Mouse (Mus musculus): ENCODE results near the gene Dach2. TPM values are rescaled to one million over a fixed set of nuclear protein-coding genes. Genes with fewer than 3 reads are reported as not detected.

Dach2 gene
- polyA plus RNA-seq, 1 experiment from 2014 or later: 3.5 TPM

DNA sequence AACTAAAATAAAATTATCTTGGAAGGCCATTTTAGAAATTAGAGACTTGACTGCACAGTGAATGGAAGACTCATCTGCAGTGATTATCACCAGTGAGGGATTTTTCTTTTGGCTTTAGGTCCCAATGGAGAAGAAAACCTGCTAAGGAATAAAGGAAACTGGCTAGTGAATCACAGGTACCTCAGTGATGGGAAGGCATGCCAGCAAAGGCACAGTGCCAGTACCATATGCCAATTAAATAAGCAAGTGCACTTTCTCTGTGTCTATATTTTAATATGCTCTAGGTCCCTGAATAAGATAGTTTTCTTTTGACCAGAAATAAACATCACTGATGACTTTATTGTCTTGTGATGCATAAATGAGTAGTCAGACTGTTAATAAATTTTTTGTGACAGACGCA is 184.8 kb downstream of the Dach2 start:
- no peaks in the 10 kb centered on the region for H3K4me1 ChIP-seq (replicated peaks; ENCODE audit: control insufficient read depth, insufficient read depth, low read length)
- H3K27me3 ChIP-seq (replicated peaks; ENCODE audit: control insufficient read depth, insufficient read depth, low read length): no peaks in the 10 kb centered on the region
- no peaks in the 10 kb centered on the region for H3K9me3 ChIP-seq (ENCODE audit: control insufficient read depth, low read length)
- H3K36me3 ChIP-seq (ENCODE audit: control insufficient read depth, insufficient read depth): no peaks in the 10 kb centered on the region
- peak; percentile 15; the same call in 1 of the 2 replicates for ATAC-seq
- no peak overlapping the region for H3K9ac ChIP-seq (replicated peaks; ENCODE audit: low read depth, low read length)
- no peak overlapping the region for H3K4me3 ChIP-seq (replicated peaks; ENCODE audit: low read length)
- H3K27ac ChIP-seq (ENCODE audit: low read length): no peak overlapping the region
- 65% methylated on average over 1 of the region's 1 CpGs for WGBS
- no peak overlapping the region for H3K4me2 ChIP-seq (ENCODE audit: low read length)

DNA sequence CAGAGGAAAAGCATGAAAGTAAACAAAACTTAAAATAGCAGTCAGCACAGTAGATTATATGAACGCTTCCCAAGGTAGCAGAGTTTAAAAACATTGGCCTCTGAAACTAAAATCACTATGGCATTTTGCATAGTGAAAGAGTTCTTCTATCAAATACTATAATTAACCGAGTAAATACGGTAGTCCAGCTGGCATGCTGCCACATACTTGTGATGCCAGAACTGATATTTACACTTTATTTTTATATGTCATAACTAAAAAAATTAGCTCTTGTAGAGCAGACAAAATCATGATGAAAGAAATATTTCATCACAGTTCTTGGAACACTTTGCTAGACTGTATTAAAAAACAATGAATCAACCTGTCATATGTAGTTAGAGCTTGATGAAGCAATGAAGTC is 247.8 kb downstream of the Dach2 start:
- H3K9ac ChIP-seq (replicated peaks; ENCODE audit: low read depth, low read length): no peak overlapping the region
- H3K9me3 ChIP-seq (ENCODE audit: control insufficient read depth, low read length): no peaks in the 10 kb centered on the region
- H3K4me1 ChIP-seq (replicated peaks; ENCODE audit: control insufficient read depth, insufficient read depth, low read length): no peaks in the 10 kb centered on the region
- no peak overlapping the region for H3K4me3 ChIP-seq (replicated peaks; ENCODE audit: low read length)
- 66% methylated on average over 3 of the region's 3 CpGs for WGBS
- H3K4me2 ChIP-seq (ENCODE audit: low read length): no peak overlapping the region
- no peak for ATAC-seq
- H3K27me3 ChIP-seq (replicated peaks; ENCODE audit: control insufficient read depth, insufficient read depth, low read length): no peaks in the 10 kb centered on the region
- no peak overlapping the region for H3K27ac ChIP-seq (ENCODE audit: low read length)
- no peaks in the 10 kb centered on the region for H3K36me3 ChIP-seq (ENCODE audit: control insufficient read depth, insufficient read depth)

DNA sequence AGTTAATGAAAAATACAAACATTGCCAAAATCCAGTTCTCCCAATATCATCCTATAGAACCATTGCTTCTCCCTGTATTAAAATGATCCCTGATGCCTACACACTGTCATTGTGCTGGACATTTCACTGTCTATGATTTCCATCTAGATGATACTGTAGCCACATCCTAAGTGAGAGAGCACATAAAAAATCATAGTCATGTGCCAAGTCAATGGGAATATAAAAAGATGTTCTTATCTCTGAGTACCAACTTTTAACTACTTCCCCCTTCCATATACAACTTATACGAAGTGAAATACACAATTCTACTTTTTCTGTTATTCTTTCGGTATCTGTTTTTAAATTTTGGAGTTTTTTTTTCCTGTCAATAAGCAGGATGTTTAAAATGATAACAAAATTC is 266.6 kb downstream of the Dach2 start:
- H3K27me3 ChIP-seq (replicated peaks; ENCODE audit: control insufficient read depth, insufficient read depth, low read length): no peaks in the 10 kb centered on the region
- no peaks in the 10 kb centered on the region for H3K9me3 ChIP-seq (ENCODE audit: control insufficient read depth, low read length)
- no peak for ATAC-seq
- H3K4me1 ChIP-seq (replicated peaks; ENCODE audit: control insufficient read depth, insufficient read depth, low read length): no peaks in the 10 kb centered on the region
- no peak overlapping the region for H3K27ac ChIP-seq (ENCODE audit: low read length)
- no peak overlapping the region for H3K4me2 ChIP-seq (ENCODE audit: low read length)
- no peak overlapping the region for H3K9ac ChIP-seq (replicated peaks; ENCODE audit: low read depth, low read length)
- H3K4me3 ChIP-seq (replicated peaks; ENCODE audit: low read length): no peak overlapping the region
- WGBS: 86% methylated on average over 2 of the region's 2 CpGs
- no peaks in the 10 kb centered on the region for H3K36me3 ChIP-seq (ENCODE audit: control insufficient read depth, insufficient read depth)

DNA sequence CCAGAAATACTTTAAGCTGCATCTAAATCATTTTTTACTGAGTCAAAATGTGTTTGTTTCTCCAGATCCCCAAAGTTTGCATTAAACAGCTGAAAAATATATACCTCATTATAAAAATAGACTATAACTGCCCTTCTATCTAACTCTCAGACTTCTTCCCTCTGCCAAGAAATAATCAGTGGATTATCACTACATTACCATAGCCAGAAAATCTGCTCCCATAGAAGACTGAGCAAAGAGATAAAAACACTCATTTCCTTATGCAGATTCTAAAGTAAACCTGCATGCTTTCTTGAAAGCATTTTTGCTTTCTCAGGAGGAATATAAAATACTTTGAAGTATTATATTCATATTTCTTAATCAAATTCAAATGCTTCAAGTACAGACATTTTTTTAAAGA is 368.8 kb downstream of the Dach2 start:
- Histone ChIP-seq H3K36me3 (ENCODE audit: control insufficient read depth, insufficient read depth) (no peaks in the 10 kb centered on the region), H3K27ac (ENCODE audit: low read length) (no peak overlapping the region), H3K4me1 (replicated peaks; ENCODE audit: control insufficient read depth, insufficient read depth, low read length) (no peaks in the 10 kb centered on the region), H3K9me3 (ENCODE audit: control insufficient read depth, low read length) (no peaks in the 10 kb centered on the region), H3K9ac (replicated peaks; ENCODE audit: low read depth, low read length) (no peak overlapping the region), H3K4me3 (replicated peaks; ENCODE audit: low read length) (no peak overlapping the region), H3K4me2 (ENCODE audit: low read length) (no peak overlapping the region), H3K27me3 (replicated peaks; ENCODE audit: control insufficient read depth, insufficient read depth, low read length) (no peaks in the 10 kb centered on the region)
- no peak for ATAC-seq

DNA sequence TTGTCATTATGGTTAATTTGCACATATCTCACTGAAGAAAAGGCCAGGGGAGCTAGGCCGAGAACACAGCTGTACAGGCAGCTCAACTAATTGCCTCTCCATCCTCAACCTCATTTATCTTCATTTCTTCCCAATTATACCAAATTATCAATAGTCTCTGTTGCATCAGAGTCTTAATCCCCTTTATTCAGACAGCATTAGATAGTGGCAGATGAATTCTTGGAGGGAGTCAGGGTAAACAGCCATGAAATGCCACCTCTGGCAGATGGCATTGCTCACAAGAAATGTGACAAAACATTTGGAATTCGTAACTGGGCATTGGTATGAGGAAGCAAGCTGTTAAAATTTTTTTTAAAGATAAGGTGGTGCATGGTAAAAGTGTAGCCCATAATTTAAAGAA is 389.9 kb downstream of the Dach2 start:
- Histone ChIP-seq H3K4me3 (replicated peaks; ENCODE audit: low read length) (no peak overlapping the region), H3K9ac (replicated peaks; ENCODE audit: low read depth, low read length) (no peak overlapping the region), H3K36me3 (ENCODE audit: control insufficient read depth, insufficient read depth) (no peaks in the 10 kb centered on the region), H3K9me3 (ENCODE audit: control insufficient read depth, low read length) (no peaks in the 10 kb centered on the region), H3K27ac (ENCODE audit: low read length) (no peak overlapping the region), H3K4me2 (ENCODE audit: low read length) (no peak overlapping the region), H3K27me3 (replicated peaks; ENCODE audit: control insufficient read depth, insufficient read depth, low read length) (no peaks in the 10 kb centered on the region), H3K4me1 (replicated peaks; ENCODE audit: control insufficient read depth, insufficient read depth, low read length) (no peaks in the 10 kb centered on the region)
- WGBS: 23% methylated on average over 2 of the region's 2 CpGs
- 0 out of 2 replicates have a peak, but pooled peaks have one; percentile 36 for ATAC-seq

DNA sequence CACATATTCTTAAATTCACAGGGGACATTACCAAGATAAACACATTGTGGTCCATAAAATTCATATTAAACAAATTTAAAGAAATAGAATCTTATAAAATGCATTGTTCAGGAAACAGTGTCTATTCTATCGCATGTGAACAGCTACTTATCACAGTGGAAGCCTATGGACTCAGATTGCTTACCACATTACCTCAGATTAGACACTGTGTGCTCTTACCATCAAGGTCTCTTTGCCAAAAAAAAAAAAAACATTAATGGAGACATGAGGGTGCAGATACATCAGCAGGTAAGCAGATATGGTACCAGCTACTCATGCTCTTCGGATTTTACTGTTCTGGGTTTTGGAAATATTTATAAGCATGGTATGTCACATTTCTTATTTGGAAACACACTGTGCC is 415.1 kb downstream of the Dach2 start:
- Histone ChIP-seq H3K9ac (replicated peaks; ENCODE audit: low read depth, low read length) (no peak overlapping the region), H3K9me3 (ENCODE audit: control insufficient read depth, low read length) (no peaks in the 10 kb centered on the region), H3K27ac (ENCODE audit: low read length) (no peak overlapping the region), H3K36me3 (ENCODE audit: control insufficient read depth, insufficient read depth) (no peaks in the 10 kb centered on the region), H3K27me3 (replicated peaks; ENCODE audit: control insufficient read depth, insufficient read depth, low read length) (no peaks in the 10 kb centered on the region), H3K4me2 (ENCODE audit: low read length) (no peak overlapping the region), H3K4me1 (replicated peaks; ENCODE audit: control insufficient read depth, insufficient read depth, low read length) (no peaks in the 10 kb centered on the region), H3K4me3 (replicated peaks; ENCODE audit: low read length) (no peak overlapping the region)
- 88% methylated on average over 2 of the region's 2 CpGs for WGBS
- ATAC-seq: no peak

DNA sequence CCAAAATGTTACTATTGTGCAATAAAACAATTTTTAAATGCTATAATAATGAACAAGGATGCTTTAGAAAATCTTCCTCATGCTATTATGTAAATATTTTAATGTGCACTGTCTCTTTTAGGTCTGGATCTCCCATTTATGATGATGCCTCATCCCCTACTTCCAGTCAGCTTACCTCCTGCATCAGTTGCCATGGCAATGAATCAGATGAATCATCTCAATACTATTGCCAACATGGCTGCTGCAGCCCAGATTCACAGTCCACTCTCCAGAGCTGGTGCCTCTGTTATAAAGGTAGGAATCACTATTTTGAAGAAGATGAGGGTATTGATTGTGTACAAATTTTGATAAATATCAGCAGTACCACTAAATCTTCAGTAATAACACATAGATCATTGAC is 426.8 kb downstream of the Dach2 start:
- Histone ChIP-seq H3K36me3 (ENCODE audit: control insufficient read depth, insufficient read depth) (no peaks in the 10 kb centered on the region), H3K9me3 (ENCODE audit: control insufficient read depth, low read length) (no peaks in the 10 kb centered on the region), H3K4me3 (replicated peaks; ENCODE audit: low read length) (no peak overlapping the region), H3K4me1 (replicated peaks; ENCODE audit: control insufficient read depth, insufficient read depth, low read length) (no peaks in the 10 kb centered on the region), H3K4me2 (ENCODE audit: low read length) (no peak overlapping the region), H3K27ac (ENCODE audit: low read length) (no peak overlapping the region), H3K27me3 (replicated peaks; ENCODE audit: control insufficient read depth, insufficient read depth, low read length) (no peaks in the 10 kb centered on the region), H3K9ac (replicated peaks; ENCODE audit: low read depth, low read length) (no peak overlapping the region)
- 0 out of 2 replicates have a peak, but pooled peaks have one; percentile 58 for ATAC-seq

DNA sequence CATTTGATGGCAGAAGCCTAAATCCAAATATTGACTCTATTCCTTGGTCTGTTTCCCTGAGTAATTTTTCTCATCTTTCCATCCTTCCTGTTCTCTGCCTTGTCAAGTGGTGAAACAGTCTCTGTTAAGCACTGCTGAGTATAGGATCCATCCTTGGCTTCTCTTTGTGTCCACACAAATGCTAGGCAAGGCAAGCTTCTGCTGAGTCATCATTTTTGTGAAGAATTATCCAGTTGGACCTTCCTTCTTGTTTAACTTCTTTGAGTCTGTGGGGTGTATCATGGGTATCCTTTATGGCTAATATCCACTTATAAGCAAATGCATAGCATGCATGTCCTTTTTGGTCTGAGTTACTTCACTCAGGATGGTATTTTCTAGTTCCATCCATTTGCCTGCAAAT is 449.8 kb downstream of the Dach2 start:
- no peak overlapping the region for H3K4me3 ChIP-seq (replicated peaks; ENCODE audit: low read length)
- H3K36me3 ChIP-seq (ENCODE audit: control insufficient read depth, insufficient read depth): no peaks in the 10 kb centered on the region
- no peaks in the 10 kb centered on the region for H3K4me1 ChIP-seq (replicated peaks; ENCODE audit: control insufficient read depth, insufficient read depth, low read length)
- no peaks in the 10 kb centered on the region for H3K9me3 ChIP-seq (ENCODE audit: control insufficient read depth, low read length)
- no peaks in the 10 kb centered on the region for H3K27me3 ChIP-seq (replicated peaks; ENCODE audit: control insufficient read depth, insufficient read depth, low read length)
- H3K9ac ChIP-seq (replicated peaks; ENCODE audit: low read depth, low read length): no peak overlapping the region
- no peak overlapping the region for H3K4me2 ChIP-seq (ENCODE audit: low read length)
- H3K27ac ChIP-seq (ENCODE audit: low read length): no peak overlapping the region
- ATAC-seq: no peak

DNA sequence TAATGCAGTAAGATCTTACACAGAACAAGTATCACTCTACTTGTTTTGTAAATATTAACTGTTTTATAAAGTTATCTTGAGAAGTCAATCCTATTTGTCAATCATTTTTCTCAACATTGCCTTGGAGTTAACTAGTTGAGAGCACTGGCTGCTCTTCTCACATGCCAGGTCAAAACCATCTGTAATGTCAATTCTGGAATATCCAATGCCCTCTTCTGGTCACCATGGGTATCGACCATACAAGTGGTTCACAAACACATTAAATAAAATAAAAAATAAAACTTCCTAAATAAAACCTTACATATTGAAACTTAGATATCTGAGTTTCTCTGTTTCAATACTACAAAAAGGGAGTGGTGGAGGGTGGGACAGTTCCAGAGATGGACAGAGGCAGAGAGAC is 495.0 kb downstream of the Dach2 start:
- Histone ChIP-seq H3K36me3 (ENCODE audit: control insufficient read depth, insufficient read depth) (no peaks in the 10 kb centered on the region), H3K27me3 (replicated peaks; ENCODE audit: control insufficient read depth, insufficient read depth, low read length) (no peaks in the 10 kb centered on the region), H3K4me3 (replicated peaks; ENCODE audit: low read length) (no peak overlapping the region), H3K27ac (ENCODE audit: low read length) (no peak overlapping the region), H3K4me2 (ENCODE audit: low read length) (no peak overlapping the region), H3K4me1 (replicated peaks; ENCODE audit: control insufficient read depth, insufficient read depth, low read length) (no peaks in the 10 kb centered on the region), H3K9me3 (ENCODE audit: control insufficient read depth, low read length) (no peaks in the 10 kb centered on the region), H3K9ac (replicated peaks; ENCODE audit: low read depth, low read length) (no peak overlapping the region)
- WGBS: 25% methylated on average over 1 of the region's 1 CpGs
- no peak for ATAC-seq

DNA sequence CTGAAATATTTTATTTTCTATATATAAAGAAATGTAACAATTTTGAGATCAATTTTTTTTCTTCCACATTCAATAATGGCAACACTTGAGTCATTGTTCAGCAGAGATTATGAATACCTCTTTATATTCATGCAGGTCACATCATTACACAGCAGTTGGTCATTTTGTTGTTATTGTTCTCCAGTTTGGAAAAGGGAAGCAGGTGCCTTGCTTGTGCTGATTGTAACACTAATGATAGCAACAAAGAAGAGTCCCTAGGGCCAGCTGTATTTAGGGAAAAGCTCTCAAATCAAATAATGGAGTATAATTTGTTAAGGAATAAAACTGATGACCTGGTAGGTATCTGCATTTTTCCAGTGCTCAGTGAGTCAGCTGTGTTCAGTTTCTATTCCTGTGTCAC is 513.1 kb downstream of the Dach2 start:
- H3K9me3 ChIP-seq (ENCODE audit: control insufficient read depth, low read length): no peaks in the 10 kb centered on the region
- H3K4me1 ChIP-seq (replicated peaks; ENCODE audit: control insufficient read depth, insufficient read depth, low read length): no peaks in the 10 kb centered on the region
- no peaks in the 10 kb centered on the region for H3K27me3 ChIP-seq (replicated peaks; ENCODE audit: control insufficient read depth, insufficient read depth, low read length)
- ATAC-seq: no peak
- H3K4me3 ChIP-seq (replicated peaks; ENCODE audit: low read length): no peak overlapping the region
- H3K9ac ChIP-seq (replicated peaks; ENCODE audit: low read depth, low read length): no peak overlapping the region
- no peaks in the 10 kb centered on the region for H3K36me3 ChIP-seq (ENCODE audit: control insufficient read depth, insufficient read depth)
- no peak overlapping the region for H3K4me2 ChIP-seq (ENCODE audit: low read length)
- H3K27ac ChIP-seq (ENCODE audit: low read length): no peak overlapping the region

All from forebrain, embryonic 16.5 days (tissue).